Mouse (Mus musculus) liver, adult (tissue): ENCODE measurements around the gene 9330182L06Rik.

Experiments used
- GATA4 ChIP-seq: IDR thresholded peaks from 2 replicates; pipeline ENCODE4 v1.6.1; 2014; ENCODE audit warnings: mild to moderate bottlenecking, low read length; ENCODE audit not compliant: insufficient replicate concordance

The 9330182L06Rik gene

DNA sequence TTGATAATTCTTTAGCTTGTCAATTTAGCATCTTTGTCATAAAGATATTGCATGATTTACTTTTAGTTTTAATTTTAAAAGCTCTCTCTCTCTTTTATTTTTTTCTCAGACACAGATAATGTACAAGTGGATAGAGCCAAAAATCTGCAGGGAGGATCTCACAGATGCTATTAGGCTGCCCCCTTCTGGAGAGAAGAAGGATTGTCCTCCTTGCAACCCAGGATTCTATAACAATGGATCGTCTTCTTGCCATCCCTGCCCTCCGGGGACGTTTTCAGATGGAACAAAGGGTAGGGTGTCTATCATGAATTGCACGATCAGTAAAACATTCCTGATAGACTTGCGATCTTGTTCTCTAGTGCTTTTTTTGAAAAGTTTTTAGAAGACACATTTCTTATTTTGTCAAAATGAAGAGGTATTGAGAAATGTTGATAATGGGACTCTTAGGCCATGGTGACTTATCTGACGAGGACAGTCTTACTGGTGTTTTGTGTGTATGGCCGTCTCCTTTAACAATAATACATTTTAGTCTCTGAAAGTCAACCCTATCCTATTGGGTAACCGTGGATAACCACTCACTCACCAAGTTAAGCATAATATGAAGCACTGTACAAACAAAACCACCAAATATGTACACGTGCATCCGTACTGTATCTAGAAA lies 161.8 kb downstream of the 9330182L06Rik start:
- TF ChIP-seq GATA4 = no peak

DNA sequence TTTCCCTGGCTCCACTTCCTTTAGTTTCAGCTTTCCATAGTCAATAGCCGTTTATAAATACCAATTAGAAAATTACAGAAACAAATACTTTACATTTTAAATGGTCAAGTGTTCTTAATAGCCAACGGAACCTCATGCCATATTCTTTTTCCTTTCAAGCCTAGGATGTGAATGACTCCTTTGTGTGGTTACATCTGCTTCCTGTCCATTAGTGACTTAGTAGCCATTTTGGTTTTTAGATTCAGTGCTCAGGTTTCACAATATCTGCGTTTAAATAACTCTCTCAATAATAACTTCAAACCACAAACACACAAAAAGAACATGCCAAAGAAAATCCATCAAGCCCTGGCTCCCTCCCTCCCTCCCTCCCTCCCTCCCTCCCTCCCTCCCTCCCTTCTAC lies 162.8 kb downstream of the 9330182L06Rik start:
- TF ChIP-seq GATA4 = no peak

- TF ChIP-seq GATA4 = no peak
These were observed 180.2 kb downstream of the 9330182L06Rik start for GRCm38 (mm10) chr5:9446146-9446545.

- no peak for TF ChIP-seq GATA4
These were observed 183.0 kb downstream of the 9330182L06Rik start for GRCm38 (mm10) chr5:9448931-9449330.

- TF ChIP-seq GATA4 = no peak
These were observed 183.7 kb downstream of the 9330182L06Rik start for GRCm38 (mm10) chr5:9449570-9449969.

GRCm38 (mm10) chr5:9453298-9453697 lies 187.4 kb downstream of the 9330182L06Rik start:
- no peak for TF ChIP-seq GATA4

- no peak for TF ChIP-seq GATA4
These were observed 211.7 kb downstream of the 9330182L06Rik start for GRCm38 (mm10) chr5:9477587-9477986.

- no peak for TF ChIP-seq GATA4
These were observed 229.5 kb downstream of the 9330182L06Rik start for GRCm38 (mm10) chr5:9495456-9495855.

GRCm38 (mm10) chr5:9497235-9497634 lies 231.3 kb downstream of the 9330182L06Rik start:
- no peak for TF ChIP-seq GATA4

GRCm38 (mm10) chr5:9511027-9511426 lies 245.1 kb downstream of the 9330182L06Rik start:
- TF ChIP-seq GATA4 = no peak

- TF ChIP-seq GATA4 = no peak
These were observed 259.6 kb downstream of the 9330182L06Rik start for GRCm38 (mm10) chr5:9525507-9525906.
